Mouse (Mus musculus) cerebellum, adult 9-11 months (tissue): ENCODE results near the gene Csrnp1.
A peak's percentile ranks its signal among the peaks of the same experiment; 100 is the strongest.

Source experiments
- DNase-seq: peaks from one replicate; pipeline ENCODE4 v3.0.0; 2022

Gene Csrnp1

GRCm38 (mm10) chr9:119941407-119941806, 43.1 kb downstream of the Csrnp1 start:
- DNase-seq, result no peak

GRCm38 (mm10) chr9:119939646-119940045, 44.8 kb downstream of the Csrnp1 start:
- no peak for DNase-seq

GRCm38 (mm10) chr9:119938496-119938895, 46.0 kb downstream of the Csrnp1 start:
- no peak for DNase-seq

GRCm38 (mm10) chr9:119937005-119937773, 47.3 kb downstream of the Csrnp1 start, which contains the start of the genes Gorasp1 and Ttc21a:
Gorasp1 (minus strand) TSS chr9:119937565.
Ttc21a (plus strand) TSS chr9:119937606.
- DNase-seq, result peak; percentile 91

GRCm38 (mm10) chr9:119933675-119934074, 50.8 kb downstream of the Csrnp1 start:
- no peak for DNase-seq

- DNase-seq, result no peak
Observed at GRCm38 (mm10) chr9:119932358-119932757, 52.1 kb downstream of the Csrnp1 start.

GRCm38 (mm10) chr9:119926497-119926896, 58.0 kb downstream of the Csrnp1 start:
- DNase-seq, result no peak

GRCm38 (mm10) chr9:119925729-119926128, 58.7 kb downstream of the Csrnp1 start:
- no peak for DNase-seq

GRCm38 (mm10) chr9:119925120-119925657, 59.3 kb downstream of the Csrnp1 start:
- DNase-seq, result no peak

GRCm38 (mm10) chr9:119923462-119923861, 61.0 kb downstream of the Csrnp1 start:
- no peak for DNase-seq
